Mouse (Mus musculus): ENCODE results near the gene Mdm4. TPM values are rescaled to one million over a fixed set of nuclear protein-coding genes. Genes with fewer than 3 reads are reported as not detected.
"Not testable (repeated sequence)": the region's sequence is repeated elsewhere in the genome, so short reads cannot be mapped to it uniquely, and the experiment has no call there.

Mdm4 gene
- polyA plus RNA-seq, 1 experiment from 2014 or later = 44.8 TPM

DNA sequence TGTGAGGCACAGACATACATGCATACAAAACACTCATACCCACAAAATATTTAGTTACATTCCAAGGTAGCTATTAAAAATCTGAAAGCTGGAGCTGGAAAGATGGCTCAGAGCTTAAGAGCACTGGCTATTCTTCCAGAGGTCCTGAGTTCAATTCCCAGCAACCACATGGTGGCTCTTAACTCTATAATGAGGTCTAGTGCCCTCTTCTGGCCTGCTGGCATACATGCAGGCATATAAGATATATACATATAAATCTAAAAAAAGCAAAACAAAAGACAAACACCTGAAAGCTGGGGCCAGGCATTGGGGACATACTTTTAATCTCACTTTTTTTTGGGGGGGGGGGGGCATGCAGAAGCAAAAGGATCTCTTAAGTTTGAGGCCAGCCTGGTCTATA is 17.0 kb downstream of the Mdm4 start:
- Histone ChIP-seq H3K4me3 (no peak overlapping the region), H3K4me1 (no peaks in the 10 kb centered on the region), H3K36me3 (ENCODE audit: poor library complexity, severe bottlenecking) (peaks cover 75% of the 10 kb centered on the region), H3K27me3 (no peaks in the 10 kb centered on the region), H3K9ac (no peak overlapping the region), H3K9me3 (replicated peaks) (no peaks in the 10 kb centered on the region), H3K4me2 (no peak overlapping the region), H3K27ac (no peak overlapping the region)
- no peak for ATAC-seq

DNA sequence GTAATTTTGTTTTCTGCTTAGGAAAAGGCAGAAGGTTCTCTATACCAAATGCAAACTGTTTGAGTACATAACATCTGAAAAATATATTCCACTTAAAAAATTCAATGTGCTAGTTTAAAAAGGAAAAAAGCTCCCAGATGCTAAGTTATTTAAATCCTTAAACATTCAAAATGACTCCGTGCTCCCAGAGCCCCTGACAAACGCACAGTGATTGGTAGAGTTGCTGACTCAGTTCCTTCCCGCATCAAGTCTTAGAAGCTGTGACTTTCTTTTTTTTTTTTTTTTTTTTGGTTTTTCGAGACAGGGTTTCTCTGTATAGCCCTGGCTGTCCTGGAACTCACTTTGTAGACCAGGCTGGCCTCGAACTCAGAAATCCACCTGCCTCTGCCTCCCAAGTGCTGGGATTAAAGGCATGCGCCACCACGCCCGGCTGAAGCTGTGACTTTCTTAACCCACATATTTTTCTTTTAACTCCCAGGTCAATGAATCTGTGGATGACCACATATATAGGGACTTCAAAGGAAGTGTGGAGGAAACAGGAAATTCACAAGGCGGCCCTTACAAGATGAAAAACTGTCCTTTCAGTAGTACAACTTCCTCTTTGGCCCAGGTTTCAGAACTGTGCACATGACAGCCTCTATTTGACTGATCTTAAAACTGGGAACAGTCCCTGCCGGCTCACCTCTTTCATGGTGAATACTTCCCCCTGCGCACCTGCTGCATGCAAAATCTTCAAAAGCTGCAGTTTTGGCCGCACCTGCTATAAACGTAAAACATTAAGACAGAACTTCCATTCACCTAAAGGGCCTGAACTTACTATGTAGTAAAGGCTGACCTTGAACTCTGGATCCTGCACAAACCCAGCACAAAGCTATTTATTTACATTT is 18.2 kb downstream of the Mdm4 start:
- 96% methylated on average over 12 of the region's 13 CpGs for WGBS
- Histone ChIP-seq H3K9me3 (replicated peaks) (no peaks in the 10 kb centered on the region), H3K4me2 (no peak overlapping the region), H3K4me3 (no peak overlapping the region), H3K27me3 (no peaks in the 10 kb centered on the region), H3K36me3 (ENCODE audit: poor library complexity, severe bottlenecking) (peaks cover 71% of the 10 kb centered on the region), H3K27ac (no peak overlapping the region), H3K4me1 (no peaks in the 10 kb centered on the region), H3K9ac (no peak overlapping the region)
- no peak for ATAC-seq

DNA sequence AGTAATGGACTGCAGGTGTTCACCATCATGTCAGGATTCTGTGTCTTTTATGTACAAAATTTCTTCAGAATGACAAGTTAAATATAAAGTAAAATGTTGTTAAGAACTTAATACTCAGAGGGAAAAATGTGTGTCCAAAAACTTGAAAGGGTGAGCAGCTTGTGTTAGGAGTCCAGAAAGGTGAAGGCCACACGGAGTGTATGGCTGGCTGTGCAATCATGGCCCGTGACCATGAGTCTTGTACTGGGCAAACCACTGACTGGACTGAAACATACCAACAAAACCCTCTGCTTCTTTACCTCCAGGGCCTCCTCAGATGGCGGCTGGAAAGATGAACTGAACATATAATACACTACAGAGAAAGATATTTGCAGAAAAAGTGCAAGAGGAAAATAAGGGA is 23.8 kb downstream of the Mdm4 start:
- no peak for ATAC-seq
- Histone ChIP-seq H3K9me3 (replicated peaks) (no peaks in the 10 kb centered on the region), H3K4me3 (no peak overlapping the region), H3K36me3 (ENCODE audit: poor library complexity, severe bottlenecking) (peaks cover 68% of the 10 kb centered on the region), H3K27me3 (no peaks in the 10 kb centered on the region), H3K4me1 (no peaks in the 10 kb centered on the region), H3K4me2 (no peak overlapping the region), H3K9ac (no peak overlapping the region), H3K27ac (no peak overlapping the region)
- WGBS = 86% methylated on average over 3 of the region's 3 CpGs

DNA sequence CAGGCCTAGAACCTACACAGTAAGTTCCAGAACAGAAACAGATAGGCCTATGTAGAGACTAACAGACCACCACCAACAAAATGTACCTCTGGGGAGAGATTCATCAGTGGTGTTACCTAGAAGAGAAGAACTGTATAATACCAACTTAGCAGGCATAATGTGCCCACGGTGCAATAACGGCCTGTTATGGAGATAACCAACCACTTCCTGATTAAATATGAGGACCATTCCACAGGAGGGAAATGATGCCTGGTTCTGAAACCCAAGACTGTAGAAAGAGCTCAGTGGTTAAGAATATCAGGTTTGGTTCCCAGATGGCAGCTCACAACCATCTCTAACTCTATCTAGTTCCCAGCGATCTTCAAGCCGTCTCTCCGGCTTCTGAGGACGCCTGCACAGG is 30.0 kb downstream of the Mdm4 start:
- no peak overlapping the region for H3K4me2 ChIP-seq
- H3K4me3 ChIP-seq = no peak overlapping the region
- no peaks in the 10 kb centered on the region for H3K9me3 ChIP-seq (replicated peaks)
- H3K27me3 ChIP-seq = no peaks in the 10 kb centered on the region
- H3K27ac ChIP-seq = no peak overlapping the region
- H3K4me1 ChIP-seq = no peaks in the 10 kb centered on the region
- ATAC-seq = no peak
- H3K36me3 ChIP-seq (ENCODE audit: poor library complexity, severe bottlenecking) = peaks cover 89% of the 10 kb centered on the region
- WGBS = 96% methylated on average over 6 of the region's 6 CpGs
- no peak overlapping the region for H3K9ac ChIP-seq

DNA sequence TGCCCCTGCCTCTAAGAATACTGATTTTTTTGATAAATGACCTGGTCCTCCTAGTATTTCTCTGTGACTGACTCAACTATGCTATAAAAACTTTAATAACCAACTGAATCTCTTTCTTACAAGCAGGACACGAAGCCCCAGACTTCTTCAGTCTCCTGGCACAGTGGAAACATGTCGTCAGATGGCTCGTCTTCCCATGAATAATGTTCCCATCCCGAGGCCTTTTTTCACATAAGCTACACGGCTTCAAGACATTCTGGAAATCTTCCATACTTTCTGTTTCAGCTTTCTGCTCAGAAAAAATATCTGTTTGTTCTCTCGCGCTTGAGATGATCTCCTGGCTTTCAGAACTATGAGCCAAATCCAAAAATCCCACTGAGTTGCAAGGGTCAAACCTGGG is 38.8 kb downstream of the Mdm4 start:
- H3K36me3 ChIP-seq (ENCODE audit: poor library complexity, severe bottlenecking) = peaks cover 87% of the 10 kb centered on the region
- H3K4me2 ChIP-seq = no peak overlapping the region
- H3K27ac ChIP-seq = no peak overlapping the region
- H3K27me3 ChIP-seq = no peaks in the 10 kb centered on the region
- no peaks in the 10 kb centered on the region for H3K4me1 ChIP-seq
- no peaks in the 10 kb centered on the region for H3K9me3 ChIP-seq (replicated peaks)
- H3K4me3 ChIP-seq = no peak overlapping the region
- ATAC-seq = no peak
- no peak overlapping the region for H3K9ac ChIP-seq
- 93% methylated on average over 7 of the region's 7 CpGs for WGBS

DNA sequence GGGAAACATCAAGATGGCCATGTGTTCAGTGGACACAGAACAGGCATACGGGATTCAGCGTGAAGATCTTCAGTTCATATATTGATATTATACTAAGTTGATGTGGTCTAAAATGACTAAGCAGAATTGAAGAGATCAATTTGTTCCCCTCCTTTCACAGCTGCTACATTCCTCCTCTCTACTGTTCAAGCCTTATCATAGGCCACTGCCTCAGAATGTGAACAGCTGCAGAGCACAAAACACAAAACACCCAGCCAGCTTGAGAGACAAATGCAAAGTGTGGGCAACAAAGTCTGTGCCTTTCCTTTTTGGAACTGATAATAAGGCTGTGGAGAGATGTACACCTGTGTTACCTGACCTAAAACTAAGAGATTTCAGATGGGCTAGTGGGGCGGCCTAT is 39.6 kb downstream of the Mdm4 start:
- no peak overlapping the region for H3K4me2 ChIP-seq
- ATAC-seq = no peak
- H3K27me3 ChIP-seq = no peaks in the 10 kb centered on the region
- H3K36me3 ChIP-seq (ENCODE audit: poor library complexity, severe bottlenecking) = peaks cover 86% of the 10 kb centered on the region
- no peak overlapping the region for H3K4me3 ChIP-seq
- no peaks in the 10 kb centered on the region for H3K9me3 ChIP-seq (replicated peaks)
- H3K27ac ChIP-seq = no peak overlapping the region
- WGBS = 97% methylated on average over 3 of the region's 3 CpGs
- H3K4me1 ChIP-seq = no peaks in the 10 kb centered on the region
- no peak overlapping the region for H3K9ac ChIP-seq

DNA sequence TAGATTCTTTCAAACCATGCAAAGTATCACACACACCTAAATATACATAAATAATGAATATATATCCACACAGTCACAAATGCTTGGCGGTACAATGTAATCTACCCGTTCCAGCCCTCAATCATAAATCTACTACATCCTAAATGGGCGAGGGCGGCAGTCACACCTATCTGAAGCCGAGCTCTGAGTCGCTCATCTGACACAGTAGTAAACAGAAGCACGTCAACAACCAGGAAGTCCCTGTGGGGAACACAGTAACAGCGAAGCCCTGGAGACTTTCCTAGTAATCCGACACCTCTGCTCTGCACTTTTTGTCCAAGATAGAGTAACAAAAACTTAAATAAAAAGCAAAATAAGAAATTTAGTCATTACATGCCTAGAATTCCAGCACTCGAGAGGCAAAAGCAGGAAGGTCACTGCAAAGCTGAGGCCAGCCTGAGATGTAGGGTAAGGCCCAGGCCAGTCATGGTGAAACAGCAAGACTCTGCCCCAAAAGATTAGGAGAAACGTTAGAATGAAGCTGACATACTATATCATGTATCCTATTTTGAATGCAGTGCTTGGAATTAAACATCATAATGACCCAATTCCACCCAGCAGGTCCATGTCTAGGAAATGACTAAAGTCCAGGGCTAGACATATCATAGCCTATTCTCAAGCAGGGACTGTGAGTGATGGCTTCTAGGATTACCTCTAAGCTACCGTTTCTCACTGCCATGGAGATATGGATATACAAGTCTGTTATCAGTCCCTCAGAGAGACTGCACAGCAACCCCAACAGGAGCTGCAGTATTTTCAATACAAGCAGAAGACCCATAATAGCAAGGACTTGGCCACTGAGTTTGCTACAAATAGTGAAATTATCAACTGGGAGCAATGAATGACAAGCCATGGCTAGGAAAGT is 41.6 kb downstream of the Mdm4 start:
- H3K36me3 ChIP-seq (ENCODE audit: poor library complexity, severe bottlenecking) = peaks cover 86% of the 10 kb centered on the region
- H3K9me3 ChIP-seq (replicated peaks); ATAC-seq; H3K27ac ChIP-seq; H3K4me2 ChIP-seq; H3K4me3 ChIP-seq; H3K27me3 ChIP-seq; H3K4me1 ChIP-seq; H3K9ac ChIP-seq: not testable (repeated sequence)
- WGBS = 89% methylated on average over 12 of the region's 12 CpGs

DNA sequence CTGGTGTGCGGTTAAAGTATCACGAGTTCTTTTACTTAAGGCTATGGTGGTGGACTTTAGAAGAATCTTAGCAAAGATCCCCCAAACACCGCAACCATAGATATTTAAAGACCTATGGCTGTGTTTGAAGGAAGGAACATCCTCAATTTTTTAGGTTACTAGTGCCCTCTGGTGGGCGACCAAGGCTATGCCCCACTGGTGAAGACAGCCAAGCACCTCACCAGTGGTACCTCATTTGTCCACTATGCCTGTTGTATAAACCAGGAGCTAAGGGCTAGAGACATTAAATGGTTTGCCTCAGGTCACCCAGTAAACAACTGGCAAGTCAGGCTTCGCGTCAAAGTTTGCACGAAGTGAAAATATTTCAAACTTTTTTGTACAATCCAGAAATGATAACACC is 47.6 kb downstream of the Mdm4 start:
- no peak overlapping the region for H3K9ac ChIP-seq
- peaks cover 54% of the 10 kb centered on the region for H3K36me3 ChIP-seq (ENCODE audit: poor library complexity, severe bottlenecking)
- no peak overlapping the region for H3K4me3 ChIP-seq
- H3K9me3 ChIP-seq (replicated peaks) = no peaks in the 10 kb centered on the region
- H3K4me1 ChIP-seq = no peaks in the 10 kb centered on the region
- peak; percentile 75; the same call in 1 of the 2 replicates for ATAC-seq
- no peak overlapping the region for H3K4me2 ChIP-seq
- H3K27ac ChIP-seq = no peak overlapping the region
- H3K27me3 ChIP-seq = no peaks in the 10 kb centered on the region
- 67% methylated on average over 7 of the region's 7 CpGs for WGBS

DNA sequence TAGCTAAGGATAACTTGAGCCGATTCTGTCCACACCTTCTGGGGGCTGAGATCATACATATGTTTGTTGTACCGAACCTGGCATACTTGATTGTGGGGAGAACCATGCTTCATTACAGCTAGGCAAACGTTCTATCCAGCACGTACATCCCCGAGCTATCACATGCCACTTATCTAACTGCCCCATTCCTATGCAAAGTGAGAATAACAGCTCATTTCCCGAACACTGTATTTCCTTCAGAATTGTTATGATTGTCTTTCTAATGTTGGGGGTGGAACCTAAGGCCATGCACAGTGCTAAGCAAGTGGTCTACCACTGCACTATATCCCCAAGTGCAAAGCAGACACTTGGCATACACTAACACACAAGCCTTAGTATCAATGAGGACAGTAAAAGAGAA is 49.1 kb downstream of the Mdm4 start:
- Histone ChIP-seq H3K27me3 (no peaks in the 10 kb centered on the region), H3K4me1 (no peaks in the 10 kb centered on the region), H3K27ac (no peak overlapping the region), H3K36me3 (ENCODE audit: poor library complexity, severe bottlenecking) (peaks cover 42% of the 10 kb centered on the region), H3K9me3 (replicated peaks) (no peaks in the 10 kb centered on the region), H3K4me3 (no peak overlapping the region), H3K4me2 (no peak overlapping the region), H3K9ac (no peak overlapping the region)
- no peak for ATAC-seq
- WGBS = 93% methylated on average over 6 of the region's 6 CpGs

DNA sequence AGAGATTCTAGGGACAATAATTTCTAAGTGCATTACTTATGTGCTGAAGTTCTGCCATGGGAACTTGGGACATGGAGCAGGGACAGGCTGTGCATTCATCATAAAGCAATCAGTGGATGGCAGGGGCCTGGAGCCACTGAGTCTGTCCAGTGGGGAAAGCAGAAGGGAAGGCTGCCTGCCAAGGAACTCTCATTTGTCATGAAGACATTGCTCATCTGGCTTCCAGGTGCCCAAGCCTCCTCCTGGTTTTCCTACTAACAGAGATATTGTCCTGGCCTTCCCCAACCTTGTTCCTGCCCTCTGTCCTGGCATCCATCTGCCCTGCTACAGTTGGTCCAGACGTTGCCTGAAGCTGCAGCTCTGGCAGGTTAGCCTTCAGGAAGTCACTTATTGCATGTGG is 53.0 kb downstream of the Mdm4 start:
- Histone ChIP-seq H3K4me1 (no peaks in the 10 kb centered on the region), H3K4me2 (no peak overlapping the region), H3K27ac (no peak overlapping the region), H3K4me3 (no peak overlapping the region), H3K27me3 (no peaks in the 10 kb centered on the region), H3K36me3 (ENCODE audit: poor library complexity, severe bottlenecking) (peaks cover 11% of the 10 kb centered on the region; the same call in 1 of the 2 replicates), H3K9me3 (replicated peaks) (no peaks in the 10 kb centered on the region), H3K9ac (no peak overlapping the region)
- no peak for ATAC-seq
- whole genome bisulfite sequencing = 77% methylated on average over 1 of the region's 1 CpGs

DNA sequence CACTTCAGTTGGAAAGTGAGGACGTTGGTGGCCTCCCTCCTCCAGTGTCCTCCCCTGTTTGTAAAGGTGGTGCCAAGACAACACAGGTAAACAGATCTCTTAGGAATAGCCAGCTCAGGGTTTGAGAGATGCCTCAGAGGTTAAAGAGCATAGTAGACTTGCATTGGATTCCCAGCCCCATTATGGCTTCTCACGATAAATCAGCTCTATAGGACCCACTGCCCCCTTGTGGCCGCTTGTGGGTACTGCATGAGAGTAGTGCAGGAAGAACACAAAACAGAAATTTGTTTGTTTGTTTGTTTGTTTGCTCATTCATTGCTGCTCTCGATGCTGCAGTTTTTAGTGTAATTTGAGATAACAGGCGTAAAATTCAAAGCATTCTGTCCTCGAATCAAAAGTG is 61.7 kb downstream of the Mdm4 start:
- WGBS = 21% methylated on average over 6 of the region's 6 CpGs
- Histone ChIP-seq H3K4me3 (no peak overlapping the region), H3K9ac (no peak overlapping the region), H3K36me3 (ENCODE audit: poor library complexity, severe bottlenecking) (no peaks in the 10 kb centered on the region), H3K27ac (no peak overlapping the region), H3K9me3 (replicated peaks) (no peaks in the 10 kb centered on the region), H3K27me3 (no peaks in the 10 kb centered on the region), H3K4me1 (no peaks in the 10 kb centered on the region), H3K4me2 (no peak overlapping the region)
- no peak for ATAC-seq

DNA sequence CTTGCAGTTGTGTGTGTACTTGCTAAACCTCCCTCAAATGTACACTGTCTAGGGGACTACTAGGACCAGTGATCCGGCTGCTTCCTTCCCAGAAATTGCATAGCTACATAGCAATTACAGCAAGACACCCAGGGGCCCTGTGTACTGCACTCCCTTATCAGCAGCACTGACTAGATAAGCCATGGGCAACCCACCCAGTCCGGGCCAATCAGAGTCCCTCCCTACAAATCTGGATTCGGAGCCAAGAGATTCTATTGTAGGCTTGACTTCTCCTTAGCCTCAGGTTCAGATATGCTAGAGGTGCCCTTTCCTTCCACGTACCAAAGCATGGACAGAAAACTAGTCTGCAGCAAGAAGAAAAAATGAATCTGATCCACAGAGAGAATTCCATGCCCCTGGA is 65.7 kb downstream of the Mdm4 start:
- no peak overlapping the region for H3K4me3 ChIP-seq
- no peaks in the 10 kb centered on the region for H3K27me3 ChIP-seq
- H3K9me3 ChIP-seq (replicated peaks) = no peaks in the 10 kb centered on the region
- H3K4me2 ChIP-seq = no peak overlapping the region
- H3K27ac ChIP-seq = no peak overlapping the region
- no peaks in the 10 kb centered on the region for H3K36me3 ChIP-seq (ENCODE audit: poor library complexity, severe bottlenecking)
- ATAC-seq = no peak
- 86% methylated on average over 4 of the region's 4 CpGs for WGBS
- H3K9ac ChIP-seq = no peak overlapping the region
- H3K4me1 ChIP-seq = no peaks in the 10 kb centered on the region
